Mouse (Mus musculus) limb, embryonic 11.5 days (tissue): ENCODE measurements at regions not wholly inside any gene's neighbourhood (a gene's known extent, or its start where the extent isn't known, plus 50 kb on each side); places are given as distances from the start of the nearest gene placed in this dataset.

Experiments used
- ATAC-seq: fragments of 200-750 bp; cut with Nextera tagmentation; 2 replicates; pipeline ENCODE4 v1.8.0; 2017; ENCODE audit warnings: low read depth; ENCODE audit not compliant: insufficient number of reproducible peaks, low FRiP score, low TSS enrichment
- DNase-seq: peaks from one replicate; pipeline ENCODE4 v3.0.0-alpha.2; 2015; ENCODE audit warnings: low spot score
- H3K27ac ChIP-seq: fragments of 300-500 bp; sonication (generic); replicated peaks from 2 replicates; pipeline ENCODE4 v1.5.1; 2014; ENCODE audit warnings: low read depth, mild to moderate bottlenecking, low read length
- H3K27me3 ChIP-seq: fragments of 300-500 bp; sonication (generic); 2 replicates; pipeline ENCODE4 v1.6.1; 2014; ENCODE audit warnings: mild to moderate bottlenecking, low read length, mixed read lengths; ENCODE audit not compliant: control insufficient read depth, insufficient read depth
- H3K36me3 ChIP-seq: fragments of 300-500 bp; sonication (generic); 2 replicates; pipeline ENCODE4 v1.6.1; 2014; ENCODE audit warnings: mild to moderate bottlenecking, low read length, moderate library complexity, mixed read lengths; ENCODE audit not compliant: control insufficient read depth, insufficient read depth
- H3K4me1 ChIP-seq: fragments of 300-500 bp; sonication (generic); 2 replicates; pipeline ENCODE4 v1.6.1; 2014; ENCODE audit warnings: low read length, mixed read lengths; ENCODE audit not compliant: control insufficient read depth, insufficient read depth
- H3K4me2 ChIP-seq: fragments of 300-500 bp; sonication (generic); 2 replicates; pipeline ENCODE4 v1.6.1; 2014; ENCODE audit warnings: low read depth, mild to moderate bottlenecking, moderate library complexity; ENCODE audit not compliant: severe bottlenecking
- H3K4me3 ChIP-seq: fragments of 300-500 bp; sonication (generic); 2 replicates; pipeline ENCODE4 v1.5.1; 2014; ENCODE audit warnings: low read depth, low read length
- H3K9ac ChIP-seq: fragments of 300-500 bp; sonication (generic); 2 replicates; pipeline ENCODE4 v1.6.1; 2014; ENCODE audit warnings: mild to moderate bottlenecking, low read length
- H3K9me3 ChIP-seq: fragments of 300-500 bp; sonication (generic); 2 replicates; pipeline ENCODE4 v1.6.1; 2016; ENCODE audit warnings: low read length; ENCODE audit not compliant: control insufficient read depth
- WGBS: fragments of 180-500 bp; shearing (Covaris S2); extraction: QIAGEN DNeasy Blood & Tissue Kit; methylation state at CpG from one replicate; pipeline ENCODE4 v1.1.7; 2014; 5-methylcytosine and 5-hydroxymethylcytosine counted together

- Histone ChIP-seq H3K9ac (no peak overlapping the region), H3K4me1 (no peaks in the 10 kb centered on the region), H3K9me3 (no peaks in the 10 kb centered on the region), H3K27ac (no peak overlapping the region), H3K27me3 (no peaks in the 10 kb centered on the region), H3K4me2 (no peak overlapping the region), H3K36me3 (no peaks in the 10 kb centered on the region), H3K4me3 (no peak overlapping the region)
- DNase-seq, result no peak
- ATAC-seq, result no peak
- WGBS, result 75% methylated on average over 2 of the region's 2 CpGs
Observed at GRCm38 (mm10) chr3:21854340-21854739, 222.1 kb upstream of the Tbl1xr1 start.

GRCm38 (mm10) chr3:21859436-21859835 lies 217.0 kb upstream of the Tbl1xr1 start:
- 88% methylated on average over 1 of the region's 1 CpGs for WGBS

GRCm38 (mm10) chr3:21860915-21861635 lies 215.4 kb upstream of the Tbl1xr1 start:
- no peak overlapping the region for H3K4me3 ChIP-seq
- no peak for ATAC-seq
- 69% methylated on average over 4 of the region's 4 CpGs for WGBS
- no peaks in the 10 kb centered on the region for H3K4me1 ChIP-seq
- no peak overlapping the region for H3K4me2 ChIP-seq
- H3K9ac ChIP-seq, result no peak overlapping the region
- DNase-seq, result no peak
- H3K36me3 ChIP-seq, result no peaks in the 10 kb centered on the region
- H3K27ac ChIP-seq, result no peak overlapping the region
- H3K9me3 ChIP-seq, result no peaks in the 10 kb centered on the region
- no peaks in the 10 kb centered on the region for H3K27me3 ChIP-seq

More at GRCm38 (mm10) chr3:21859436-21859835, 217.0 kb upstream of the Tbl1xr1 start:
- ATAC-seq (no peak), DNase-seq (no peak)
- Histone ChIP-seq H3K4me1 (no peaks in the 10 kb centered on the region), H3K36me3 (no peaks in the 10 kb centered on the region), H3K27ac (no peak overlapping the region), H3K27me3 (no peaks in the 10 kb centered on the region), H3K4me3 (no peak overlapping the region), H3K9ac (no peak overlapping the region), H3K9me3 (no peaks in the 10 kb centered on the region), H3K4me2 (no peak overlapping the region)

- H3K27me3 ChIP-seq, result no peaks in the 10 kb centered on the region
- no peak overlapping the region for H3K9ac ChIP-seq
- DNase-seq (no peak), ATAC-seq (no peak)
- H3K4me1 ChIP-seq, result no peaks in the 10 kb centered on the region
- H3K4me3 ChIP-seq, result no peak overlapping the region
- no peak overlapping the region for H3K4me2 ChIP-seq
- no peaks in the 10 kb centered on the region for H3K9me3 ChIP-seq
- H3K27ac ChIP-seq, result no peak overlapping the region
- WGBS, result 90% methylated on average over 4 of the region's 4 CpGs
- no peaks in the 10 kb centered on the region for H3K36me3 ChIP-seq
Observed at GRCm38 (mm10) chr3:21861636-21861970, 214.8 kb upstream of the Tbl1xr1 start.

- H3K27me3 ChIP-seq, result no peaks in the 10 kb centered on the region
- no peaks in the 10 kb centered on the region for H3K4me1 ChIP-seq
- H3K4me2 ChIP-seq, result no peak overlapping the region
- DNase-seq (no peak), ATAC-seq (no peak)
- H3K36me3 ChIP-seq, result no peaks in the 10 kb centered on the region
- H3K9ac ChIP-seq, result no peak overlapping the region
- WGBS, result 67% methylated on average over 5 of the region's 5 CpGs
- H3K9me3 ChIP-seq, result no peaks in the 10 kb centered on the region
- no peak overlapping the region for H3K4me3 ChIP-seq
- no peak overlapping the region for H3K27ac ChIP-seq
Observed at GRCm38 (mm10) chr3:21864391-21864790, 212.1 kb upstream of the Tbl1xr1 start.

GRCm38 (mm10) chr3:21865856-21866255 lies 210.6 kb upstream of the Tbl1xr1 start:
- no peaks in the 10 kb centered on the region for H3K9me3 ChIP-seq
- DNase-seq (no peak), ATAC-seq (no peak)
- H3K36me3 ChIP-seq, result no peaks in the 10 kb centered on the region
- H3K4me2 ChIP-seq, result no peak overlapping the region
- no peak overlapping the region for H3K27ac ChIP-seq
- no peaks in the 10 kb centered on the region for H3K27me3 ChIP-seq
- 96% methylated on average over 1 of the region's 1 CpGs for WGBS
- H3K4me3 ChIP-seq, result no peak overlapping the region
- H3K9ac ChIP-seq, result no peak overlapping the region
- H3K4me1 ChIP-seq, result no peaks in the 10 kb centered on the region

GRCm38 (mm10) chr3:21878396-21878795 lies 198.1 kb upstream of the Tbl1xr1 start:
- Histone ChIP-seq H3K4me2 (no peak overlapping the region), H3K4me1 (no peaks in the 10 kb centered on the region), H3K4me3 (no peak overlapping the region), H3K9me3 (no peaks in the 10 kb centered on the region), H3K36me3 (no peaks in the 10 kb centered on the region), H3K27ac (no peak overlapping the region), H3K27me3 (no peaks in the 10 kb centered on the region), H3K9ac (no peak overlapping the region)
- WGBS, result 82% methylated on average over 2 of the region's 2 CpGs
- DNase-seq (no peak), ATAC-seq (no peak)

- no peaks in the 10 kb centered on the region for H3K9me3 ChIP-seq
- H3K4me3 ChIP-seq, result no peak overlapping the region
- WGBS, result 78% methylated on average over 3 of the region's 3 CpGs
- ATAC-seq (no peak), DNase-seq (no peak)
- H3K9ac ChIP-seq, result no peak overlapping the region
- no peaks in the 10 kb centered on the region for H3K27me3 ChIP-seq
- no peak overlapping the region for H3K4me2 ChIP-seq
- H3K4me1 ChIP-seq, result no peaks in the 10 kb centered on the region
- no peaks in the 10 kb centered on the region for H3K36me3 ChIP-seq
- H3K27ac ChIP-seq, result no peak overlapping the region
Observed at GRCm38 (mm10) chr3:21884216-21884615, 192.2 kb upstream of the Tbl1xr1 start.

GRCm38 (mm10) chr3:21888710-21889109 lies 187.7 kb upstream of the Tbl1xr1 start:
- no peaks in the 10 kb centered on the region for H3K4me1 ChIP-seq
- WGBS, result 91% methylated on average over 3 of the region's 3 CpGs

More at GRCm38 (mm10) chr3:21888710-21889109, 187.7 kb upstream of the Tbl1xr1 start:
- no peak overlapping the region for H3K4me2 ChIP-seq
- no peak overlapping the region for H3K4me3 ChIP-seq
- H3K9me3 ChIP-seq, result no peaks in the 10 kb centered on the region
- H3K36me3 ChIP-seq, result no peaks in the 10 kb centered on the region
- ATAC-seq (no peak), DNase-seq (no peak)
- H3K9ac ChIP-seq, result no peak overlapping the region
- no peaks in the 10 kb centered on the region for H3K27me3 ChIP-seq
- H3K27ac ChIP-seq, result no peak overlapping the region
